Mouse (Mus musculus) forebrain, embryonic 10.5 days (tissue): ENCODE measurements around the gene Glp2r. TPM values are rescaled to one million over a fixed set of nuclear protein-coding genes. Genes with fewer than 3 reads are reported as not detected.

Experiments
- DNase-seq: peaks from one replicate; pipeline ENCODE4 v3.0.0-alpha.2; 2017; ENCODE audit warnings: low spot score; ENCODE audit errors: extremely low spot score
- H3K27ac ChIP-seq: fragments of 300-500 bp; sonication (generic); 2 replicates; pipeline ENCODE4 v1.5.1; 2016; ENCODE audit warnings: mild to moderate bottlenecking
- H3K27me3 ChIP-seq: fragments of 300-500 bp; sonication (generic); 2 replicates; pipeline ENCODE4 v1.6.1; 2016; ENCODE audit warnings: mild to moderate bottlenecking; ENCODE audit not compliant: poor library complexity, severe bottlenecking
- H3K36me3 ChIP-seq: fragments of 300-500 bp; sonication (generic); replicated peaks from 2 replicates; pipeline ENCODE4 v1.6.1; 2016; ENCODE audit warnings: mild to moderate bottlenecking, moderate library complexity
- H3K4me1 ChIP-seq: fragments of 300-500 bp; sonication (generic); 2 replicates; pipeline ENCODE4 v1.6.1; 2016
- H3K4me3 ChIP-seq: fragments of 300-500 bp; sonication (generic); 2 replicates; pipeline ENCODE4 v1.5.1; 2016; ENCODE audit warnings: mild to moderate bottlenecking, moderate library complexity
- H3K9me3 ChIP-seq: fragments of 300-500 bp; sonication (generic); 2 replicates; pipeline ENCODE4 v1.6.1; 2016; ENCODE audit warnings: mild to moderate bottlenecking, moderate library complexity
- WGBS: fragments of 180-500 bp; shearing (Covaris S2); methylation state at CpG from one replicate; pipeline ENCODE4 v1.1.7; 2016; 5-methylcytosine and 5-hydroxymethylcytosine counted together
- polyA plus RNA-seq: library from polyadenylated mRNA; unstranded; fragments of >200 nt; fragmentation: Nextera tagmentation; extraction: Ambion mirVana; gene quantifications from 2 replicates; pipeline ENCODE4 v1.2.1, GENCODE M21; 2016

Glp2r gene
- not detected in 2 replicates for polyA plus RNA-seq

GRCm38 (mm10) chr11:67771053-67771452 is at the start of gene Glp2r:
Glp2r (minus strand) TSS chr11:67771153.
- Histone ChIP-seq H3K27ac (no peak within 1 kb of the TSS), H3K4me1 (no peaks in the 10 kb centered on the region), H3K4me3 (no peak within 1 kb of the TSS), H3K27me3 (no peaks in the 10 kb centered on the region; the same call in 1 of the 2 replicates), H3K36me3 (no peaks in the 10 kb centered on the region), H3K9me3 (no peaks in the 10 kb centered on the region)
- DNase-seq = no peak
- 84% methylated on average over 14 of the region's 14 CpGs for WGBS

GRCm38 (mm10) chr11:67820221-67820620 is 49.3 kb upstream of the Glp2r start:
- WGBS = 20% methylated on average over 4 of the region's 4 CpGs
- H3K27ac ChIP-seq = no peak overlapping the region

GRCm38 (mm10) chr11:67819604-67820003 is 48.7 kb upstream of the Glp2r start:
- H3K36me3 ChIP-seq = no peaks in the 10 kb centered on the region
- H3K27me3 ChIP-seq = no peaks in the 10 kb centered on the region
- DNase-seq = peak; percentile 29
- 18% methylated on average over 5 of the region's 5 CpGs for WGBS
- no peak overlapping the region; the same call in 1 of the 2 replicates for H3K27ac ChIP-seq
- H3K4me1 ChIP-seq = peaks cover 9% of the 10 kb centered on the region
- no peaks in the 10 kb centered on the region for H3K9me3 ChIP-seq
- peak overlapping the region; percentile 9; the same call in 1 of the 2 replicates for H3K4me3 ChIP-seq

More at GRCm38 (mm10) chr11:67820221-67820620, 49.3 kb upstream of the Glp2r start:
- Histone ChIP-seq H3K27me3 (no peaks in the 10 kb centered on the region), H3K4me3 (no peak overlapping the region), H3K9me3 (no peaks in the 10 kb centered on the region), H3K36me3 (no peaks in the 10 kb centered on the region), H3K4me1 (peaks cover 9% of the 10 kb centered on the region)
- DNase-seq = peak; percentile 56

- Histone ChIP-seq H3K9me3 (no peaks in the 10 kb centered on the region), H3K36me3 (no peaks in the 10 kb centered on the region), H3K27ac (no peak overlapping the region), H3K27me3 (no peaks in the 10 kb centered on the region), H3K4me1 (no peaks in the 10 kb centered on the region), H3K4me3 (no peak overlapping the region)
- DNase-seq = no peak
- 82% methylated on average over 6 of the region's 6 CpGs for WGBS
Observed at GRCm38 (mm10) chr11:67811535-67811934, 40.6 kb upstream of the Glp2r start.

GRCm38 (mm10) chr11:67808051-67808450 is 37.1 kb upstream of the Glp2r start:
- Histone ChIP-seq H3K9me3 (no peaks in the 10 kb centered on the region), H3K27me3 (no peaks in the 10 kb centered on the region), H3K27ac (no peak overlapping the region), H3K36me3 (no peaks in the 10 kb centered on the region), H3K4me3 (no peak overlapping the region), H3K4me1 (no peaks in the 10 kb centered on the region)
- WGBS = 83% methylated on average over 5 of the region's 5 CpGs
- DNase-seq = no peak

GRCm38 (mm10) chr11:67806832-67807597 is 36.1 kb upstream of the Glp2r start:
- H3K27ac ChIP-seq = no peak overlapping the region
- H3K4me3 ChIP-seq = no peak overlapping the region
- no peaks in the 10 kb centered on the region for H3K36me3 ChIP-seq
- H3K27me3 ChIP-seq = no peaks in the 10 kb centered on the region
- 89% methylated on average over 11 of the region's 11 CpGs for WGBS
- DNase-seq = no peak
- H3K9me3 ChIP-seq = no peaks in the 10 kb centered on the region
- H3K4me1 ChIP-seq = no peaks in the 10 kb centered on the region

GRCm38 (mm10) chr11:67805538-67805937 is 34.6 kb upstream of the Glp2r start:
- H3K36me3 ChIP-seq = no peaks in the 10 kb centered on the region

GRCm38 (mm10) chr11:67801169-67801568 is 30.2 kb upstream of the Glp2r start:
- H3K27me3 ChIP-seq = no peaks in the 10 kb centered on the region
- 90% methylated on average over 8 of the region's 8 CpGs for WGBS
- no peak overlapping the region for H3K4me3 ChIP-seq
- DNase-seq = no peak
- no peaks in the 10 kb centered on the region for H3K36me3 ChIP-seq
- H3K4me1 ChIP-seq = no peaks in the 10 kb centered on the region
- no peak overlapping the region for H3K27ac ChIP-seq
- H3K9me3 ChIP-seq = no peaks in the 10 kb centered on the region

More at GRCm38 (mm10) chr11:67805538-67805937, 34.6 kb upstream of the Glp2r start:
- Histone ChIP-seq H3K27me3 (no peaks in the 10 kb centered on the region), H3K4me1 (no peaks in the 10 kb centered on the region), H3K27ac (no peak overlapping the region), H3K4me3 (no peak overlapping the region), H3K9me3 (no peaks in the 10 kb centered on the region)
- DNase-seq = no peak
- WGBS = 91% methylated on average over 1 of the region's 1 CpGs

GRCm38 (mm10) chr11:67800130-67800723 is 29.3 kb upstream of the Glp2r start:
- no peaks in the 10 kb centered on the region for H3K27me3 ChIP-seq
- DNase-seq = no peak
- H3K27ac ChIP-seq = no peak overlapping the region
- no peak overlapping the region for H3K4me3 ChIP-seq
- H3K9me3 ChIP-seq = no peaks in the 10 kb centered on the region
- no peaks in the 10 kb centered on the region for H3K36me3 ChIP-seq
- no peaks in the 10 kb centered on the region for H3K4me1 ChIP-seq

GRCm38 (mm10) chr11:67797931-67798330 is 27.0 kb upstream of the Glp2r start, which contains the start of gene Dhrs7c:
Dhrs7c (plus strand) TSS chr11:67798187.
- Histone ChIP-seq H3K4me1 (no peaks in the 10 kb centered on the region), H3K27me3 (no peaks in the 10 kb centered on the region), H3K4me3 (no peak within 1 kb of the TSS), H3K27ac (no peak within 1 kb of the TSS), H3K36me3 (no peaks in the 10 kb centered on the region), H3K9me3 (no peaks in the 10 kb centered on the region)
- 89% methylated on average over 7 of the region's 7 CpGs for WGBS
- no peak for DNase-seq

- WGBS = 86% methylated on average over 11 of the region's 11 CpGs
- Histone ChIP-seq H3K9me3 (no peaks in the 10 kb centered on the region), H3K4me1 (no peaks in the 10 kb centered on the region), H3K27me3 (no peaks in the 10 kb centered on the region), H3K27ac (no peak overlapping the region), H3K36me3 (no peaks in the 10 kb centered on the region), H3K4me3 (no peak overlapping the region)
- no peak for DNase-seq
Observed at GRCm38 (mm10) chr11:67790182-67790581, 19.2 kb upstream of the Glp2r start.

- no peak within 1 kb of the TSS for H3K27ac ChIP-seq
- no peak for DNase-seq
- H3K36me3 ChIP-seq = no peaks in the 10 kb centered on the region
- H3K4me1 ChIP-seq = no peaks in the 10 kb centered on the region
- 89% methylated on average over 12 of the region's 12 CpGs for WGBS
- no peak within 1 kb of the TSS for H3K4me3 ChIP-seq
- H3K27me3 ChIP-seq = no peaks in the 10 kb centered on the region; the same call in 1 of the 2 replicates
- H3K9me3 ChIP-seq = no peaks in the 10 kb centered on the region
Observed at GRCm38 (mm10) chr11:67774379-67774778, 3.4 kb upstream of the Glp2r start, which contains the start of gene Gsg1l2. Gsg1l2 (plus strand) TSS chr11:67774608.

- H3K27ac ChIP-seq = no peak overlapping the region
- H3K36me3 ChIP-seq = no peaks in the 10 kb centered on the region
- DNase-seq = peak; percentile 51
- no peaks in the 10 kb centered on the region; the same call in 1 of the 2 replicates for H3K27me3 ChIP-seq
- no peaks in the 10 kb centered on the region for H3K9me3 ChIP-seq
- no peaks in the 10 kb centered on the region for H3K4me1 ChIP-seq
- 32% methylated on average over 8 of the region's 8 CpGs for WGBS
- H3K4me3 ChIP-seq = no peak overlapping the region
Observed at GRCm38 (mm10) chr11:67772577-67772976, 1.6 kb upstream of the Glp2r start.
